Mouse (Mus musculus): ENCODE measurements around the gene Tm2d3. TPM values are rescaled to one million over a fixed set of nuclear protein-coding genes. Genes with fewer than 3 reads are reported as not detected.

Gene Tm2d3
- polyA plus RNA-seq, 1 experiment from 2014 or later, result 82.3 TPM

GRCm38 (mm10) chr7:65713782-65714181, 22.8 kb downstream of the Tm2d3 start:
- ATAC-seq (ENCODE audit: low FRiP score), result no peak
- H3K27ac ChIP-seq, result no peak overlapping the region
- H3K27me3 ChIP-seq, result no peaks in the 10 kb centered on the region
- no peaks in the 10 kb centered on the region for H3K4me1 ChIP-seq (replicated peaks)
- no peak overlapping the region for H3K4me2 ChIP-seq
- H3K9me3 ChIP-seq, result no peaks in the 10 kb centered on the region
- WGBS, result 72% methylated on average over 5 of the region's 5 CpGs
- no peak overlapping the region for H3K9ac ChIP-seq
- no peak overlapping the region for H3K4me3 ChIP-seq
- H3K36me3 ChIP-seq, result no peaks in the 10 kb centered on the region

GRCm38 (mm10) chr7:65714304-65714703, 23.3 kb downstream of the Tm2d3 start:
- Histone ChIP-seq H3K4me3 (no peak overlapping the region), H3K4me2 (no peak overlapping the region), H3K27ac (no peak overlapping the region), H3K27me3 (no peaks in the 10 kb centered on the region), H3K4me1 (replicated peaks) (no peaks in the 10 kb centered on the region), H3K9ac (no peak overlapping the region), H3K36me3 (no peaks in the 10 kb centered on the region), H3K9me3 (no peaks in the 10 kb centered on the region)
- 89% methylated on average over 4 of the region's 4 CpGs for WGBS
- no peak for ATAC-seq (ENCODE audit: low FRiP score)

GRCm38 (mm10) chr7:65734024-65734423, 43.1 kb downstream of the Tm2d3 start:
- no peaks in the 10 kb centered on the region for H3K27me3 ChIP-seq
- H3K4me3 ChIP-seq, result no peak overlapping the region
- no peak overlapping the region for H3K27ac ChIP-seq
- no peak overlapping the region for H3K9ac ChIP-seq
- WGBS, result 86% methylated on average over 2 of the region's 2 CpGs
- H3K4me1 ChIP-seq (replicated peaks), result no peaks in the 10 kb centered on the region
- no peak for ATAC-seq (ENCODE audit: low FRiP score)
- H3K4me2 ChIP-seq, result no peak overlapping the region
- no peaks in the 10 kb centered on the region for H3K36me3 ChIP-seq
- H3K9me3 ChIP-seq, result no peaks in the 10 kb centered on the region

- Histone ChIP-seq H3K27ac (no peak overlapping the region), H3K9me3 (no peaks in the 10 kb centered on the region), H3K4me1 (replicated peaks) (no peaks in the 10 kb centered on the region), H3K4me2 (no peak overlapping the region), H3K27me3 (no peaks in the 10 kb centered on the region), H3K9ac (no peak overlapping the region), H3K36me3 (no peaks in the 10 kb centered on the region), H3K4me3 (no peak overlapping the region)
- ATAC-seq (ENCODE audit: low FRiP score), result no peak
- 92% methylated on average over 3 of the region's 3 CpGs for WGBS
Observed at GRCm38 (mm10) chr7:65735261-65735660, 44.3 kb downstream of the Tm2d3 start.

- no peaks in the 10 kb centered on the region for H3K9me3 ChIP-seq
- no peak overlapping the region for H3K27ac ChIP-seq
- H3K36me3 ChIP-seq, result no peaks in the 10 kb centered on the region
- 84% methylated on average over 12 of the region's 12 CpGs for WGBS
- ATAC-seq (ENCODE audit: low FRiP score), result no peak
- no peaks in the 10 kb centered on the region for H3K27me3 ChIP-seq
- H3K9ac ChIP-seq, result no peak overlapping the region
- H3K4me1 ChIP-seq (replicated peaks), result no peaks in the 10 kb centered on the region
- H3K4me2 ChIP-seq, result no peak overlapping the region
- H3K4me3 ChIP-seq, result no peak overlapping the region
Observed at GRCm38 (mm10) chr7:65737286-65738040, 46.5 kb downstream of the Tm2d3 start.

- Histone ChIP-seq H3K4me3 (no peak overlapping the region), H3K36me3 (no peaks in the 10 kb centered on the region), H3K9me3 (peaks cover 5% of the 10 kb centered on the region; the same call in 1 of the 2 replicates), H3K4me2 (no peak overlapping the region), H3K4me1 (replicated peaks) (no peaks in the 10 kb centered on the region), H3K27ac (no peak overlapping the region), H3K27me3 (no peaks in the 10 kb centered on the region), H3K9ac (no peak overlapping the region)
- WGBS, result 95% methylated on average over 8 of the region's 8 CpGs
- no peak for ATAC-seq (ENCODE audit: low FRiP score)
Observed at GRCm38 (mm10) chr7:65742857-65743256, 51.9 kb downstream of the Tm2d3 start.

GRCm38 (mm10) chr7:65747990-65748955, 57.3 kb downstream of the Tm2d3 start:
- no peak overlapping the region for H3K4me3 ChIP-seq
- peaks cover 5% of the 10 kb centered on the region; the same call in 1 of the 2 replicates for H3K9me3 ChIP-seq
- H3K36me3 ChIP-seq, result no peaks in the 10 kb centered on the region
- H3K27me3 ChIP-seq, result no peaks in the 10 kb centered on the region
- H3K27ac ChIP-seq, result no peak overlapping the region
- no peaks in the 10 kb centered on the region for H3K4me1 ChIP-seq (replicated peaks)
- H3K4me2 ChIP-seq, result no peak overlapping the region
- WGBS, result 83% methylated on average over 11 of the region's 11 CpGs
- H3K9ac ChIP-seq, result no peak overlapping the region
- ATAC-seq (ENCODE audit: low FRiP score), result no peak

Other genes starting within 250 kb of the Tm2d3 start
- 26.1 and 29.4 TPM in 2 replicates for gene Tjp1, start 163.4 kb upstream of the Tm2d3 start, polyA plus RNA-seq (2015; fragmentation: Nextera tagmentation; extraction: Ambion mirVana)
- 14.7 and 15.0 TPM in 2 replicates for gene Tarsl2, start 46.3 kb upstream of the Tm2d3 start, polyA plus RNA-seq (2015; fragmentation: Nextera tagmentation; extraction: Ambion mirVana)
- 0.52 and 0.66 TPM in 2 replicates for gene Pcsk6, start 170.6 kb downstream of the Tm2d3 start, polyA plus RNA-seq (2015; fragmentation: Nextera tagmentation; extraction: Ambion mirVana)